Mouse (Mus musculus) thymus, adult 2 months (tissue): ENCODE data around the gene Flywch2.

Experiments used
- CTCF ChIP-seq: fragments of 200-500 bp; IDR thresholded peaks from 2 replicates; pipeline ENCODE4 v1.5.1; 2012; ENCODE audit warnings: mild to moderate bottlenecking, control low read depth, low read length, moderate library complexity, borderline replicate concordance; ENCODE audit not compliant: control insufficient read depth, poor library complexity, insufficient read depth; ENCODE audit errors: extremely low read depth
- POLR2A ChIP-seq: fragments of 200-500 bp; IDR thresholded peaks from 2 replicates; pipeline ENCODE4 v1.6.1; 2012; ENCODE audit warnings: mild to moderate bottlenecking, low read length, control low read depth, moderate library complexity; ENCODE audit not compliant: control insufficient read depth, poor library complexity, insufficient read depth; ENCODE audit errors: extremely low read depth

DNA sequence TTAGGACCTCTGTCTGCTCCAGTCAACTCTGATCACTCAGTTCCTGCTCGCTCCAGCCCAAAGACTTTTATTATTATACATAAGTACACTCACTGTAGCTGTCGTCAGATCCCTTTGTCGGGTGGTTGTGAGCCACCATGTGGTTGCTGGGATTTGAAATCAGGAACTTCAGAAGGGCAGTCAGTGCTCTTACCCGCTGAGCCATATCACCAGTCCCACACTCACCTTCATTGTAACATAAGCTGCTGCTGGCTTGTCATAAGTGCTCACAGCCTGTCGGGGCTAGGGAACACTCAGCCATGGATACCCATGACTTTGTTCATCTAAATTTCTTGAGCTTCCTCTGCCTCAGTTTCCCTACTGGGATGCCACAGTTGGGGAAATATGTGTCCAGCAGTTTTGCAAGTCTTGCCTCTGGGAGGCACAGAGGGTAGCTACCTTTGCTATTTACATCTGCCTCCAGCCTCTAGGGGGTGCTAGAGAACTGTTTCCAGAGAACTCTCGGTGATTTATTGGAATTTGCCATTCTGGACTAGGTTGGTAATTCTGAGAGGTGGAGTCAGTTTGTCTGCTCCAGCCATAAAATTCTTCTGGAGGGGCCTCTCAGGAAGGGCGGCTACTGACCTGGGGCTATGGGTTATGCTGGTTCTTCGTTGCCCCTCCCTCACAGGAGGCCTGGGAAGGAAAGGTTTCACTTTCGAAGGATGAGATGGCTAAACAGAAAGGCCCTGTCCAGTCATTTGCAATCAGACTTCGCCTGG is 37.1 kb downstream of the Flywch2 start:
- TF ChIP-seq POLR2A (no peak), CTCF (no peak)
